Mouse (Mus musculus) embryonic fibroblast, embryonic 13.5 days (primary cell): Measurements from ENCODE around the gene Magi3.

Experiments used
- CTCF ChIP-seq: IDR thresholded peaks from 2 replicates; pipeline ENCODE4 v1.5.1; 2011; ENCODE audit warnings: mild to moderate bottlenecking, control low read depth, low read length, moderate library complexity, borderline replicate concordance; ENCODE audit not compliant: insufficient read depth
- POLR2A ChIP-seq: IDR thresholded peaks from 2 replicates; pipeline ENCODE4 v1.6.1; 2011; ENCODE audit warnings: low read depth, mild to moderate bottlenecking, control low read depth, low read length, moderate library complexity

GRCm38 (mm10) chr3:104257041-104257440, 36.9 kb upstream of the Magi3 start:
- no peak for TF ChIP-seq POLR2A
- TF ChIP-seq CTCF = no peak
